Mouse (Mus musculus): ENCODE results near the gene Tcf15. TPM values are rescaled to one million over a fixed set of nuclear protein-coding genes. Genes with fewer than 3 reads are reported as not detected.

Gene Tcf15
- polyA plus RNA-seq, 1 experiment from 2014 or later: 3.4 TPM

DNA sequence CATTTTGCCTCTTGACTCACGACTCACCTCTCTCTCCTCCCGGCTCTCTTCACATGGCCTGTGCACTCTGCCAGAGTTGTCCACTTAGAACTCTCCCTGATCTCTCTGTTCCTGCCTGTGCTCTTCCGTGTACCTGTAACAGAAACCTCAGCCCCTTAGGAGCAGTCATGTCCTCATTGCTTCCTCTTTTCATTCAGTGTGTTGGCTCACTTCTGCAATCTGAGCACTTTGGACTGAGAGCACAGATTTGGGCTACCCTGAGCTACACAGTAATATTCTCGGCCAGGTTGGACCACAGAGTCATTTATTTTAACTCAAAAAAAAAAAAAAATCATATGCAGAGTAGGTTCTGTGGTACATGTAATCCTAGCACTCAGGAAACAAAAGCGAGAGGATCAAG is 43.8 kb downstream of the Tcf15 start:
- Histone ChIP-seq H3K36me3 (ENCODE audit: control insufficient read depth, insufficient read depth, low read length) (no peaks in the 10 kb centered on the region), H3K4me1 (replicated peaks; ENCODE audit: control insufficient read depth, insufficient read depth, low read length) (no peaks in the 10 kb centered on the region), H3K9ac (ENCODE audit: low read length) (no peak overlapping the region), H3K4me2 (ENCODE audit: low read depth, low read length, severe bottlenecking) (no peak overlapping the region), H3K4me3 (ENCODE audit: low read depth, low read length) (no peak overlapping the region), H3K27ac (ENCODE audit: low read depth, low read length) (no peak overlapping the region), H3K9me3 (ENCODE audit: control insufficient read depth, low read length) (no peaks in the 10 kb centered on the region), H3K27me3 (ENCODE audit: control insufficient read depth, insufficient read depth, low read length) (no peaks in the 10 kb centered on the region)
- WGBS: 86% methylated on average over 5 of the region's 5 CpGs
- no peak for ATAC-seq (replicated peaks; ENCODE audit: low FRiP score)
- DNase-seq (ENCODE audit: low spot score): no peak

DNA sequence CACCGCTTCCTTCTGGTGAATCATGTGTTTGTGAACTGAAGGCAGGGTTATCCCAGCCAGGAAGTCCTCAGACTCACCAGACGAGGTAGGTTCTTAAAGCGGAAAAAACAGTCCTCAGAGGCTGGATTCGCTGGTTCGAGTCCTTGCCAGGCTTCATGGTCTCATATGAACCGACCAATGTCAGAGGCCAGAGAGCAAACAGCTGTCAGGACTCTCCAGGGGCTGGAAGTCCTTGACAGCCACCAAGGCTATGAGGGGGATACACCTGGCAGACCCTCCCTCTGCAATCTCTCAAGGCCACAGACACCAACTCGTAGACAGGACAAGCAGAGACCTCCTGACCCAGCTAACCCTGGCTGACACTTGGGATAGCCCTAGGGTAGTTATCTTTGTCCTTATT is 45.9 kb downstream of the Tcf15 start:
- no peak overlapping the region for H3K9ac ChIP-seq (ENCODE audit: low read length)
- no peak overlapping the region for H3K4me3 ChIP-seq (ENCODE audit: low read depth, low read length)
- no peak overlapping the region for H3K27ac ChIP-seq (ENCODE audit: low read depth, low read length)
- H3K9me3 ChIP-seq (ENCODE audit: control insufficient read depth, low read length): no peaks in the 10 kb centered on the region
- H3K27me3 ChIP-seq (ENCODE audit: control insufficient read depth, insufficient read depth, low read length): no peaks in the 10 kb centered on the region
- no peaks in the 10 kb centered on the region for H3K36me3 ChIP-seq (ENCODE audit: control insufficient read depth, insufficient read depth, low read length)
- no peak overlapping the region for H3K4me2 ChIP-seq (ENCODE audit: low read depth, low read length, severe bottlenecking)
- no peaks in the 10 kb centered on the region for H3K4me1 ChIP-seq (replicated peaks; ENCODE audit: control insufficient read depth, insufficient read depth, low read length)
- DNase-seq (ENCODE audit: low spot score) (no peak), ATAC-seq (replicated peaks; ENCODE audit: low FRiP score) (no peak)
- 76% methylated on average over 7 of the region's 7 CpGs for WGBS

DNA sequence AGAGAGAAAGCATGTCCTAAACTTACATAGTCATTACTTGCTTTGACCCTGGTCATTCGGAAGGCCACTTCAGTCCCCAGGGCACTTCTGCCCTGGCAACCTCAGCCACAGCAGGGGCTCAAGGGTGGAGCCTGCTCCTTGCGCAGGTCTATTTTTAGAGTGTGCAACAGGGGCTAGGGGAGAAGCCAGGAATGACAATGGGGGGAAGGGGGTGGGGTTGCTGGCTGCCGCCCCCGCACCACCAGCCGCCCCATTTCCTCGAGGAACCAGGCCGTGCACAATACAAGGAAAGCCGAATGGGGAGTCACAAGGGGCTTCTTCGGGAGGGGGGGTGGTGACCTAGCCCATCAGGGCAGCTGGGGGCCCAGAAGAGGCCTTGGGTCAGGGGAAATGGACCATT is 46.3 kb downstream of the Tcf15 start:
- 0 out of 2 replicates have a peak, but pooled peaks have one; percentile 4 for ATAC-seq (replicated peaks; ENCODE audit: low FRiP score)
- 63% methylated on average over 9 of the region's 9 CpGs for WGBS
- H3K9ac ChIP-seq (ENCODE audit: low read length): no peak overlapping the region

DNA sequence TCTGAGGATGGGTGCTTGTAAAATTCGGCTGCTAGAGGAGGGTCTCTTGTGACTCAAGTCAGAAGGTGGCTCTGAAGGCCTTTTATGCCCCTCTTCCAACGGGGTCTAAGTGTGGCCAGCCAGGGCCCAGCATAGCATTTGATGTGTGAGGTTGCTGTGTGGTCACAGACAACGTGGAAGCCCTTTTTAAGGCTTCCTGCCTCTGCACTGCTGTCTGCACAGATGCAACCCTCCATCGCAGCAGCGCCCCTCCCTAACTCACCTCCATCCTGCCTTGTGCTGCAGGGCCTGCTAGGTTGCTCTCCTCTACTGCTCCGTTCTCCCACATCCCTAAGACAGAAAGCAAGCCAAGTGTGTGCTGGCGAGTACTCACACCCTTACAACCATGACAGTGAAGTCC is 46.8 kb downstream of the Tcf15 start:
- WGBS: 75% methylated on average over 7 of the region's 7 CpGs
- ATAC-seq (replicated peaks; ENCODE audit: low FRiP score): no peak
- no peak overlapping the region for H3K27ac ChIP-seq (ENCODE audit: low read depth, low read length)

More for the DNA sequence above, 46.3 kb downstream of the Tcf15 start:
- Histone ChIP-seq H3K27ac (ENCODE audit: low read depth, low read length) (no peak overlapping the region), H3K4me2 (ENCODE audit: low read depth, low read length, severe bottlenecking) (no peak overlapping the region), H3K9me3 (ENCODE audit: control insufficient read depth, low read length) (no peaks in the 10 kb centered on the region), H3K4me1 (replicated peaks; ENCODE audit: control insufficient read depth, insufficient read depth, low read length) (no peaks in the 10 kb centered on the region), H3K4me3 (ENCODE audit: low read depth, low read length) (no peak overlapping the region), H3K36me3 (ENCODE audit: control insufficient read depth, insufficient read depth, low read length) (no peaks in the 10 kb centered on the region), H3K27me3 (ENCODE audit: control insufficient read depth, insufficient read depth, low read length) (no peaks in the 10 kb centered on the region)
- DNase-seq (ENCODE audit: low spot score): no peak

DNA sequence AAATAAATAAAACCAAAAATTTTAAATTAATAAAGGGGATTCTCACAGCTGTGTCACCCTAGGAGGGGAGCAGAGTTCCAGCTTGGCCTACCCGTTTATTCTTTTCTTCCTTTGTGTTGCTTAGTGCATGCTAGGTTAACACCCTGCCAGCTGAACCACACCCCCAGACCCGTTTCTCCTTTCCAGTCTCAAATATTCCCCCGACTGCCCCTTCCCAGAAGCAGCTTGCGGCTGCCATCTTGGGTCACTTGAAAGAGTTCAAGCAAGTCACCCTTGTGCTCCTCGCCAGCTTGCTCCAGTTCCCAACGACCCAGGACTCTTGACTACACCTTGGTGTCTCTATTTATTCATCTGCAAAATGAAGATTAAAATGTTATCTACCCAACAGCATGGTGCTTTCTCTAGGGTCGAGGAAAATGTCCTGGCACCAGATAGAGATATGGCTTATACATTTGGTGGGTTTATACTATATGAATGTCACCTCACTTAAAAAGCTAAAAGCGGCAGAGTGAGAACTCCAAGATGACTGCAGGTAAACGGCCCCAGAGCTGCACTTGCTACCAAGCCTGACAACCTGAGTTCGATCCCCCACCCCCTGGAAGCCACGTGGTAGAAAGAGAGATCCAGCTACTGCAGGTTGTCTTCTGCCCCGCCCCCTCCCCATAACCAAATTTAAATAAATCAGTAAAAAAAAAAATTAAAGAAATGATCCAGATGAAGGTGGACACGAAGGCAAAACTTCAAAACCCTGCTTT is 49.4 kb downstream of the Tcf15 start:
- ATAC-seq (replicated peaks; ENCODE audit: low FRiP score) (no peak), DNase-seq (ENCODE audit: low spot score) (no peak)
- 78% methylated on average over 13 of the region's 13 CpGs for WGBS

More for the DNA sequence above, 46.8 kb downstream of the Tcf15 start:
- no peak overlapping the region for H3K4me3 ChIP-seq (ENCODE audit: low read depth, low read length)
- H3K36me3 ChIP-seq (ENCODE audit: control insufficient read depth, insufficient read depth, low read length): no peaks in the 10 kb centered on the region
- H3K9ac ChIP-seq (ENCODE audit: low read length): no peak overlapping the region
- no peaks in the 10 kb centered on the region for H3K4me1 ChIP-seq (replicated peaks; ENCODE audit: control insufficient read depth, insufficient read depth, low read length)
- DNase-seq (ENCODE audit: low spot score): no peak
- H3K9me3 ChIP-seq (ENCODE audit: control insufficient read depth, low read length): no peaks in the 10 kb centered on the region
- H3K4me2 ChIP-seq (ENCODE audit: low read depth, low read length, severe bottlenecking): no peak overlapping the region
- H3K27me3 ChIP-seq (ENCODE audit: control insufficient read depth, insufficient read depth, low read length): no peaks in the 10 kb centered on the region

DNA sequence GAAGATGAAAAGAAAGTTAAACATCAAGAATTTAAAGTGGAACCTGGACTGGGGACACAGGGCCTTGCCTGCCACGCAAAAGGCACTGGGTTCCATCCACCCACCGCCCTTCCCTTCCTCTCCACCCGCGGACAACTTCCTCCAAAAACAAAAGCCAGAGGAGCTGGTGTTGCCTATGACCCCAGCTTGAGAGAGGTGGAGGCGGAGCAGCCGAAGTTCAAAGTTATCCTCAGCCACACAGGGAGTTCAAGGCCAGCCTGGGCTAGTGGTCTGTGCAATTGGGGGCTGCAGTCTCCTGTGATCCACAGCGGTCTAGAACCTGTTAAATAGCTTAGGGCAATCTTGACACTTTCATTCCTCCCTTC is 50.0 kb downstream of the Tcf15 start:
- no peak overlapping the region for H3K27ac ChIP-seq (ENCODE audit: low read depth, low read length)
- H3K9me3 ChIP-seq (ENCODE audit: control insufficient read depth, low read length): no peaks in the 10 kb centered on the region
- DNase-seq (ENCODE audit: low spot score) (no peak), ATAC-seq (replicated peaks; ENCODE audit: low FRiP score) (no peak)
- H3K4me2 ChIP-seq (ENCODE audit: low read depth, low read length, severe bottlenecking): no peak overlapping the region
- H3K27me3 ChIP-seq (ENCODE audit: control insufficient read depth, insufficient read depth, low read length): no peaks in the 10 kb centered on the region
- H3K4me3 ChIP-seq (ENCODE audit: low read depth, low read length): no peak overlapping the region
- H3K9ac ChIP-seq (ENCODE audit: low read length): no peak overlapping the region
- H3K36me3 ChIP-seq (ENCODE audit: control insufficient read depth, insufficient read depth, low read length): no peaks in the 10 kb centered on the region
- WGBS: 76% methylated on average over 7 of the region's 7 CpGs
- no peaks in the 10 kb centered on the region for H3K4me1 ChIP-seq (replicated peaks; ENCODE audit: control insufficient read depth, insufficient read depth, low read length)

More for the DNA sequence above, 49.4 kb downstream of the Tcf15 start:
- H3K36me3 ChIP-seq (ENCODE audit: control insufficient read depth, insufficient read depth, low read length): no peaks in the 10 kb centered on the region
- no peak overlapping the region for H3K4me2 ChIP-seq (ENCODE audit: low read depth, low read length, severe bottlenecking)
- no peaks in the 10 kb centered on the region for H3K27me3 ChIP-seq (ENCODE audit: control insufficient read depth, insufficient read depth, low read length)
- H3K9ac ChIP-seq (ENCODE audit: low read length): no peak overlapping the region
- no peak overlapping the region for H3K4me3 ChIP-seq (ENCODE audit: low read depth, low read length)
- H3K4me1 ChIP-seq (replicated peaks; ENCODE audit: control insufficient read depth, insufficient read depth, low read length): no peaks in the 10 kb centered on the region
- no peak overlapping the region for H3K27ac ChIP-seq (ENCODE audit: low read depth, low read length)
- no peaks in the 10 kb centered on the region for H3K9me3 ChIP-seq (ENCODE audit: control insufficient read depth, low read length)

DNA sequence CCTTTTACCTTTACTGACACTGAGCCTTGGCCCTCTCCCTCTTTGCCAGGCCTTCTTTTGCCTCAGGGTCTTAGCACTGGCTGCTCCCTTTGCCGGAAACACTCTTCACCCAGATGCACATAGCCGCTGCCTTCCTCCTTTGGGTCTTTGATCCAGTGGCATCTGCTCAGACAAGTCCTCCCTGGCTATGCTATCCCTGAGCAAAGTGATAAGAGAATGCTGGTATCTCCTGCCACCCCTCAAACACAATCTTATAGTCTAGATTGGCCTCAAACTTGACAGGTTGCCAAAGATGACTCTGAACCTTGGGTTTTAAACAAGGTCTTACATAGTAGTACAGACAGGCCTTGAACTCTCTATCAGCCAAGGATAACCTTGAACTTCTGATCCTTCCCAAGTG is 51.2 kb downstream of the Tcf15 start:
- Histone ChIP-seq H3K4me2 (ENCODE audit: low read depth, low read length, severe bottlenecking) (no peak overlapping the region), H3K27me3 (ENCODE audit: control insufficient read depth, insufficient read depth, low read length) (no peaks in the 10 kb centered on the region), H3K9ac (ENCODE audit: low read length) (no peak overlapping the region), H3K4me3 (ENCODE audit: low read depth, low read length) (no peak overlapping the region), H3K4me1 (replicated peaks; ENCODE audit: control insufficient read depth, insufficient read depth, low read length) (no peaks in the 10 kb centered on the region), H3K27ac (ENCODE audit: low read depth, low read length) (no peak overlapping the region), H3K36me3 (ENCODE audit: control insufficient read depth, insufficient read depth, low read length) (no peaks in the 10 kb centered on the region), H3K9me3 (ENCODE audit: control insufficient read depth, low read length) (no peaks in the 10 kb centered on the region)
- WGBS: 94% methylated on average over 2 of the region's 2 CpGs
- DNase-seq (ENCODE audit: low spot score) (no peak), ATAC-seq (replicated peaks; ENCODE audit: low FRiP score) (no peak)

DNA sequence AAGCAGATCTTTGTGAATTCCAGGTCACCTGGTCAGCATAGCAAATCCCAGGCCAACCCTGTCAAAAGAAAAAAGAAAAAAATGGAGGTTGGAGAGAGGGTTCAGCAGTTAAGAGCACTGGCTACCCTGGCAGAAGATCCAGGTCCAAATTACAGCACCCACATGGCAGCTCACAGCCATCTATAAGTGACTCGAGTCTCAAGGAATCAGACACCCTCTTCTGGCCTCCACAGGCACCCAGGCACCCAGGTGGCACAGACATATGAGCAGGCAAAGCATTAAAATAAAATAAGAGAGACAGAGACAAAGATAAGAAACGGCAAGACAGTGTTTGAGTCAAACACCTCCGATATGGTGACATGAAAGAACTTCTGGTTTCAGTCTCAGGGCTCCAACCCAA is 53.5 kb downstream of the Tcf15 start:
- no peak overlapping the region for H3K4me3 ChIP-seq (ENCODE audit: low read depth, low read length)
- 48% methylated on average over 3 of the region's 3 CpGs for WGBS
- H3K9ac ChIP-seq (ENCODE audit: low read length): no peak overlapping the region; the same call in 1 of the 2 replicates
- no peaks in the 10 kb centered on the region for H3K36me3 ChIP-seq (ENCODE audit: control insufficient read depth, insufficient read depth, low read length)
- H3K4me2 ChIP-seq (ENCODE audit: low read depth, low read length, severe bottlenecking): no peak overlapping the region
- DNase-seq (ENCODE audit: low spot score): no peak
- H3K27ac ChIP-seq (ENCODE audit: low read depth, low read length): no peak overlapping the region
- no peak; the same call in 1 of the 2 replicates for ATAC-seq (replicated peaks; ENCODE audit: low FRiP score)
- no peaks in the 10 kb centered on the region for H3K9me3 ChIP-seq (ENCODE audit: control insufficient read depth, low read length)
- no peaks in the 10 kb centered on the region for H3K4me1 ChIP-seq (replicated peaks; ENCODE audit: control insufficient read depth, insufficient read depth, low read length)
- H3K27me3 ChIP-seq (ENCODE audit: control insufficient read depth, insufficient read depth, low read length): no peaks in the 10 kb centered on the region

DNA sequence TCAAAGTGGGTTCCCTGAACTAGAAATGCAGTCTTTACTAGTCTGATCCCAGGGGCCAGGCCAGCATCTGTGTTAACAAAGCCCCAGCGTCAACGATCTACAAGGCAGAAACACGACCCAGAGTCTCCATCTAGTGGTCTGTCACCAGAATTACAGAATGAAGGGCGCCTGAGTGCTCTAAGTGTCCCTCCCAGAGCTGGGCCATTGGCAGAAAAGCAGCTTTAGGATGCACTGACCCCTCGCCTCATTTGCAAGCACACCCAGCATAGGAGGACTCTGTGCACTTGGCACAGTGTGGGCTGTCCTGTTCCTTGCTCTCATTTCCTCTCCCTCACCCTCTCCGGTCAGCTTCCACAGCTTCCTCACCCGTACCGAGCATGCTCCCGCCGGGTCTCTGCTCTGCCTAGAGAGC is 53.9 kb downstream of the Tcf15 start:
- WGBS: 41% methylated on average over 10 of the region's 10 CpGs
- Histone ChIP-seq H3K9me3 (ENCODE audit: control insufficient read depth, low read length) (no peaks in the 10 kb centered on the region), H3K27me3 (ENCODE audit: control insufficient read depth, insufficient read depth, low read length) (no peaks in the 10 kb centered on the region), H3K36me3 (ENCODE audit: control insufficient read depth, insufficient read depth, low read length) (no peaks in the 10 kb centered on the region), H3K27ac (ENCODE audit: low read depth, low read length) (no peak overlapping the region), H3K4me2 (ENCODE audit: low read depth, low read length, severe bottlenecking) (no peak overlapping the region), H3K4me3 (ENCODE audit: low read depth, low read length) (no peak overlapping the region), H3K4me1 (replicated peaks; ENCODE audit: control insufficient read depth, insufficient read depth, low read length) (no peaks in the 10 kb centered on the region), H3K9ac (ENCODE audit: low read length) (no peak overlapping the region; the same call in 1 of the 2 replicates)
- ATAC-seq (replicated peaks; ENCODE audit: low FRiP score) (peak; percentile 75), DNase-seq (ENCODE audit: low spot score) (peak; percentile 83)
